Mouse (Mus musculus) neural tube, embryonic 15.5 days (tissue): ENCODE results near the gene Sec31a. TPM values are rescaled to one million over a fixed set of nuclear protein-coding genes. Genes with fewer than 3 reads are reported as not detected.

Experiments used
- ATAC-seq: fragments of 200-750 bp; cut with Nextera tagmentation; 2 replicates; pipeline ENCODE4 v1.8.0; 2017; ENCODE audit warnings: mild to moderate bottlenecking, moderate TSS enrichment, moderate library complexity; ENCODE audit not compliant: low FRiP score
- H3K27ac ChIP-seq: fragments of 300-500 bp; sonication (generic); replicated peaks from 2 replicates; pipeline ENCODE4 v1.5.1; 2015; ENCODE audit warnings: mild to moderate bottlenecking, inconsistent platforms
- H3K27me3 ChIP-seq: fragments of 300-500 bp; sonication (generic); replicated peaks from 2 replicates; pipeline ENCODE4 v1.6.1; 2015; ENCODE audit warnings: inconsistent platforms
- H3K36me3 ChIP-seq: fragments of 300-500 bp; sonication (generic); 2 replicates; pipeline ENCODE4 v1.6.1; 2015; ENCODE audit warnings: inconsistent platforms
- H3K4me1 ChIP-seq: fragments of 300-500 bp; sonication (generic); 2 replicates; pipeline ENCODE4 v1.6.1; 2015; ENCODE audit warnings: inconsistent platforms
- H3K4me2 ChIP-seq: fragments of 300-500 bp; sonication (generic); 2 replicates; pipeline ENCODE4 v1.6.1; 2015; ENCODE audit warnings: inconsistent platforms, mild to moderate bottlenecking, moderate library complexity
- H3K4me3 ChIP-seq: fragments of 300-500 bp; sonication (generic); replicated peaks from 2 replicates; pipeline ENCODE4 v1.5.1; 2015; ENCODE audit warnings: mild to moderate bottlenecking, inconsistent platforms
- H3K9ac ChIP-seq: fragments of 300-500 bp; sonication (generic); replicated peaks from 2 replicates; pipeline ENCODE4 v1.6.1; 2015; ENCODE audit warnings: mild to moderate bottlenecking, inconsistent platforms
- H3K9me3 ChIP-seq: fragments of 300-500 bp; sonication (generic); replicated peaks from 2 replicates; pipeline ENCODE4 v1.6.1; 2016; ENCODE audit warnings: inconsistent platforms
- WGBS: fragments of 180-500 bp; shearing (Covaris S2); methylation state at CpG from one replicate; pipeline ENCODE4 v1.1.7; 2015; ENCODE audit warnings: mixed read lengths; 5-methylcytosine and 5-hydroxymethylcytosine counted together
- polyA plus RNA-seq: library from polyadenylated mRNA; unstranded; fragments of >200 nt; fragmentation: Nextera tagmentation; extraction: Ambion mirVana; gene quantifications from 2 replicates; pipeline ENCODE4 v1.2.1, GENCODE M21; 2015

Sec31a gene
- polyA plus RNA-seq, 1 experiment from 2014 or later: 89.5 TPM

GRCm38 (mm10) chr5:100408485-100408884, 7.5 kb downstream of the Sec31a start:
- Histone ChIP-seq H3K9ac (no peak overlapping the region), H3K4me3 (no peak overlapping the region), H3K36me3 (peaks cover 30% of the 10 kb centered on the region), H3K4me2 (no peak overlapping the region), H3K4me1 (peaks cover 6% of the 10 kb centered on the region; the same call in 1 of the 2 replicates), H3K9me3 (no peaks in the 10 kb centered on the region), H3K27ac (no peak overlapping the region), H3K27me3 (no peaks in the 10 kb centered on the region)
- no peak for ATAC-seq
- WGBS: 75% methylated on average over 5 of the region's 5 CpGs

- Histone ChIP-seq H3K9ac (no peak overlapping the region), H3K27me3 (no peaks in the 10 kb centered on the region), H3K9me3 (no peaks in the 10 kb centered on the region), H3K27ac (no peak overlapping the region), H3K36me3 (peaks cover 86% of the 10 kb centered on the region), H3K4me2 (no peak overlapping the region), H3K4me1 (no peaks in the 10 kb centered on the region), H3K4me3 (no peak overlapping the region)
- WGBS: 96% methylated on average over 3 of the region's 3 CpGs
- no peak for ATAC-seq
Measured at GRCm38 (mm10) chr5:100396753-100397152, 19.3 kb downstream of the Sec31a start.

- ATAC-seq: no peak
- Histone ChIP-seq H3K4me1 (no peaks in the 10 kb centered on the region), H3K4me3 (no peak overlapping the region), H3K4me2 (no peak overlapping the region), H3K27ac (no peak overlapping the region), H3K9me3 (no peaks in the 10 kb centered on the region), H3K36me3 (peaks cover 90% of the 10 kb centered on the region), H3K9ac (no peak overlapping the region), H3K27me3 (no peaks in the 10 kb centered on the region)
- WGBS: 94% methylated on average over 3 of the region's 3 CpGs
Measured at GRCm38 (mm10) chr5:100393681-100394080, 22.4 kb downstream of the Sec31a start.

GRCm38 (mm10) chr5:100392436-100392955, 23.5 kb downstream of the Sec31a start:
- H3K36me3 ChIP-seq: peaks cover 87% of the 10 kb centered on the region
- WGBS: 92% methylated on average over 20 of the region's 20 CpGs
- no peak overlapping the region for H3K4me2 ChIP-seq

GRCm38 (mm10) chr5:100383782-100384510, 32.1 kb downstream of the Sec31a start:
- 96% methylated on average over 18 of the region's 18 CpGs for WGBS
- Histone ChIP-seq H3K9me3 (no peaks in the 10 kb centered on the region), H3K36me3 (peaks cover 83% of the 10 kb centered on the region)

More at GRCm38 (mm10) chr5:100392436-100392955, 23.5 kb downstream of the Sec31a start:
- ATAC-seq: no peak
- Histone ChIP-seq H3K4me3 (no peak overlapping the region), H3K27ac (no peak overlapping the region), H3K27me3 (no peaks in the 10 kb centered on the region), H3K9me3 (no peaks in the 10 kb centered on the region), H3K9ac (no peak overlapping the region), H3K4me1 (no peaks in the 10 kb centered on the region)

GRCm38 (mm10) chr5:100381094-100381493, 34.9 kb downstream of the Sec31a start:
- Histone ChIP-seq H3K4me3 (no peak overlapping the region), H3K27ac (no peak overlapping the region), H3K9ac (no peak overlapping the region), H3K4me2 (no peak overlapping the region), H3K9me3 (no peaks in the 10 kb centered on the region), H3K4me1 (no peaks in the 10 kb centered on the region), H3K27me3 (no peaks in the 10 kb centered on the region), H3K36me3 (peaks cover 94% of the 10 kb centered on the region)
- 94% methylated on average over 7 of the region's 7 CpGs for WGBS
- ATAC-seq: no peak

More at GRCm38 (mm10) chr5:100383782-100384510, 32.1 kb downstream of the Sec31a start:
- no peak overlapping the region for H3K4me3 ChIP-seq
- no peaks in the 10 kb centered on the region for H3K4me1 ChIP-seq
- no peak overlapping the region for H3K9ac ChIP-seq
- no peak for ATAC-seq
- no peak overlapping the region for H3K27ac ChIP-seq
- H3K27me3 ChIP-seq: no peaks in the 10 kb centered on the region
- H3K4me2 ChIP-seq: no peak overlapping the region

- H3K27me3 ChIP-seq: no peaks in the 10 kb centered on the region
- H3K4me2 ChIP-seq: no peak overlapping the region
- no peaks in the 10 kb centered on the region for H3K9me3 ChIP-seq
- no peak overlapping the region for H3K9ac ChIP-seq
- WGBS: 94% methylated on average over 5 of the region's 5 CpGs
- no peak overlapping the region for H3K4me3 ChIP-seq
- no peak for ATAC-seq
- no peaks in the 10 kb centered on the region for H3K4me1 ChIP-seq
- H3K27ac ChIP-seq: no peak overlapping the region
- H3K36me3 ChIP-seq: peaks cover 91% of the 10 kb centered on the region
Measured at GRCm38 (mm10) chr5:100380277-100380676, 35.8 kb downstream of the Sec31a start.

- Histone ChIP-seq H3K27me3 (no peaks in the 10 kb centered on the region), H3K9me3 (no peaks in the 10 kb centered on the region), H3K9ac (no peak overlapping the region), H3K27ac (no peak overlapping the region), H3K4me1 (no peaks in the 10 kb centered on the region), H3K4me3 (no peak overlapping the region), H3K4me2 (no peak overlapping the region), H3K36me3 (peaks cover 90% of the 10 kb centered on the region)
- no peak for ATAC-seq
- WGBS: 88% methylated on average over 2 of the region's 2 CpGs
Measured at GRCm38 (mm10) chr5:100378981-100379380, 37.1 kb downstream of the Sec31a start.

- 95% methylated on average over 5 of the region's 5 CpGs for WGBS
- Histone ChIP-seq H3K27me3 (no peaks in the 10 kb centered on the region), H3K27ac (no peak overlapping the region), H3K4me2 (no peak overlapping the region), H3K4me1 (no peaks in the 10 kb centered on the region), H3K4me3 (no peak overlapping the region), H3K9me3 (no peaks in the 10 kb centered on the region), H3K9ac (no peak overlapping the region), H3K36me3 (peaks cover 90% of the 10 kb centered on the region)
- ATAC-seq: no peak
Measured at GRCm38 (mm10) chr5:100378211-100378610, 37.8 kb downstream of the Sec31a start.

GRCm38 (mm10) chr5:100377376-100377775, 38.7 kb downstream of the Sec31a start:
- H3K36me3 ChIP-seq: peaks cover 88% of the 10 kb centered on the region
- H3K27ac ChIP-seq: no peak overlapping the region
- WGBS: 85% methylated on average over 2 of the region's 2 CpGs
- no peaks in the 10 kb centered on the region for H3K9me3 ChIP-seq
- ATAC-seq: no peak
- no peak overlapping the region for H3K4me2 ChIP-seq
- no peak overlapping the region for H3K9ac ChIP-seq
- H3K27me3 ChIP-seq: no peaks in the 10 kb centered on the region
- no peak overlapping the region for H3K4me3 ChIP-seq
- no peaks in the 10 kb centered on the region for H3K4me1 ChIP-seq

- Histone ChIP-seq H3K27ac (no peak overlapping the region), H3K9ac (no peak overlapping the region), H3K9me3 (no peaks in the 10 kb centered on the region), H3K36me3 (peaks cover 79% of the 10 kb centered on the region), H3K4me2 (no peak overlapping the region), H3K27me3 (no peaks in the 10 kb centered on the region), H3K4me1 (no peaks in the 10 kb centered on the region), H3K4me3 (no peak overlapping the region)
- WGBS: 88% methylated on average over 2 of the region's 2 CpGs
- no peak for ATAC-seq
Measured at GRCm38 (mm10) chr5:100374703-100375102, 41.3 kb downstream of the Sec31a start.

GRCm38 (mm10) chr5:100373952-100374351, 42.1 kb downstream of the Sec31a start:
- no peak overlapping the region for H3K9ac ChIP-seq
- no peak for ATAC-seq
- H3K27me3 ChIP-seq: no peaks in the 10 kb centered on the region
- 62% methylated on average over 5 of the region's 5 CpGs for WGBS
- no peak overlapping the region for H3K4me2 ChIP-seq
- no peak overlapping the region for H3K4me3 ChIP-seq
- no peaks in the 10 kb centered on the region for H3K9me3 ChIP-seq
- H3K27ac ChIP-seq: no peak overlapping the region
- H3K36me3 ChIP-seq: peaks cover 75% of the 10 kb centered on the region
- no peaks in the 10 kb centered on the region for H3K4me1 ChIP-seq
